Mouse (Mus musculus): ENCODE data around the gene Fetub. TPM values are rescaled to one million over a fixed set of nuclear protein-coding genes. Genes with fewer than 3 reads are reported as not detected.

Gene Fetub
- 0.13 TPM in 1 of 2 replicates, not detected in the other for polyA plus RNA-seq (2015; fragmentation: Nextera tagmentation; extraction: Ambion mirVana)

GRCm38 (mm10) chr16:22918034-22918433 is at the start of gene Fetub:
TSS of gene Fetub (plus strand) at chr16:22918334.
- no peak within 1 kb of the TSS for H3K9ac ChIP-seq
- 84% methylated on average over 5 of the region's 5 CpGs for whole genome bisulfite sequencing
- no peaks in the 10 kb centered on the region for H3K36me3 ChIP-seq
- no peak within 1 kb of the TSS for H3K4me3 ChIP-seq (replicated peaks)
- peaks cover 2% of the 10 kb centered on the region; the same call in 1 of the 2 replicates for H3K4me1 ChIP-seq (replicated peaks)
- H3K9me3 ChIP-seq, result no peaks in the 10 kb centered on the region
- no peak within 1 kb of the TSS for H3K4me2 ChIP-seq (replicated peaks)
- ATAC-seq, result no peak
- H3K27me3 ChIP-seq (replicated peaks), result no peaks in the 10 kb centered on the region
- H3K27ac ChIP-seq, result no peak within 1 kb of the TSS

- Histone ChIP-seq H3K36me3 (peaks cover 33% of the 10 kb centered on the region), H3K4me3 (replicated peaks) (no peak overlapping the region), H3K27me3 (replicated peaks) (no peaks in the 10 kb centered on the region), H3K4me2 (replicated peaks) (no peak overlapping the region), H3K9ac (no peak overlapping the region), H3K4me1 (replicated peaks) (no peaks in the 10 kb centered on the region), H3K9me3 (no peaks in the 10 kb centered on the region), H3K27ac (no peak overlapping the region)
- no peak for ATAC-seq
- WGBS, result 91% methylated on average over 8 of the region's 8 CpGs
Measured at GRCm38 (mm10) chr16:22872397-22872796, 45.7 kb upstream of the Fetub start.

- Histone ChIP-seq H3K4me3 (replicated peaks) (no peak overlapping the region), H3K27ac (no peak overlapping the region), H3K27me3 (replicated peaks) (no peaks in the 10 kb centered on the region), H3K4me2 (replicated peaks) (no peak overlapping the region), H3K9me3 (no peaks in the 10 kb centered on the region), H3K9ac (no peak overlapping the region), H3K36me3 (peaks cover 31% of the 10 kb centered on the region), H3K4me1 (replicated peaks) (no peaks in the 10 kb centered on the region)
- ATAC-seq, result no peak
- WGBS, result 82% methylated on average over 4 of the region's 4 CpGs
Measured at GRCm38 (mm10) chr16:22873369-22873768, 44.8 kb upstream of the Fetub start.

GRCm38 (mm10) chr16:22876218-22877043 is 41.7 kb upstream of the Fetub start:
- WGBS, result 30% methylated on average over 9 of the region's 9 CpGs
- Histone ChIP-seq H3K9ac (no peak overlapping the region), H3K27ac (no peak overlapping the region), H3K4me2 (replicated peaks) (no peak overlapping the region), H3K4me3 (replicated peaks) (no peak overlapping the region), H3K27me3 (replicated peaks) (no peaks in the 10 kb centered on the region), H3K36me3 (peaks cover 4% of the 10 kb centered on the region; the same call in 1 of the 2 replicates), H3K4me1 (replicated peaks) (no peaks in the 10 kb centered on the region), H3K9me3 (no peaks in the 10 kb centered on the region)
- no peak for ATAC-seq

- no peak overlapping the region for H3K27ac ChIP-seq
- WGBS, result 76% methylated on average over 11 of the region's 11 CpGs
Measured at GRCm38 (mm10) chr16:22877660-22878390, 40.3 kb upstream of the Fetub start.

GRCm38 (mm10) chr16:22878716-22879115 is 39.4 kb upstream of the Fetub start:
- H3K9ac ChIP-seq, result no peak overlapping the region
- H3K36me3 ChIP-seq, result no peaks in the 10 kb centered on the region
- 81% methylated on average over 7 of the region's 7 CpGs for WGBS
- no peaks in the 10 kb centered on the region for H3K27me3 ChIP-seq (replicated peaks)
- no peak for ATAC-seq
- no peaks in the 10 kb centered on the region for H3K4me1 ChIP-seq (replicated peaks)
- no peak overlapping the region for H3K4me2 ChIP-seq (replicated peaks)
- no peak overlapping the region for H3K27ac ChIP-seq
- H3K4me3 ChIP-seq (replicated peaks), result no peak overlapping the region
- no peaks in the 10 kb centered on the region for H3K9me3 ChIP-seq

More at GRCm38 (mm10) chr16:22877660-22878390, 40.3 kb upstream of the Fetub start:
- Histone ChIP-seq H3K4me1 (replicated peaks) (no peaks in the 10 kb centered on the region), H3K36me3 (no peaks in the 10 kb centered on the region), H3K9me3 (no peaks in the 10 kb centered on the region), H3K4me2 (replicated peaks) (no peak overlapping the region), H3K27me3 (replicated peaks) (no peaks in the 10 kb centered on the region), H3K4me3 (replicated peaks) (no peak overlapping the region), H3K9ac (no peak overlapping the region)
- ATAC-seq, result no peak

GRCm38 (mm10) chr16:22879945-22880595 is 38.1 kb upstream of the Fetub start:
- Histone ChIP-seq H3K4me2 (replicated peaks) (no peak overlapping the region), H3K36me3 (no peaks in the 10 kb centered on the region), H3K27ac (no peak overlapping the region), H3K9me3 (no peaks in the 10 kb centered on the region), H3K4me1 (replicated peaks) (no peaks in the 10 kb centered on the region), H3K9ac (no peak overlapping the region), H3K4me3 (replicated peaks) (no peak overlapping the region), H3K27me3 (replicated peaks) (no peaks in the 10 kb centered on the region)
- ATAC-seq, result no peak
- WGBS, result 57% methylated on average over 7 of the region's 7 CpGs

GRCm38 (mm10) chr16:22880900-22881299 is 37.2 kb upstream of the Fetub start:
- Histone ChIP-seq H3K4me1 (replicated peaks) (no peaks in the 10 kb centered on the region), H3K36me3 (no peaks in the 10 kb centered on the region), H3K27me3 (replicated peaks) (no peaks in the 10 kb centered on the region), H3K4me3 (replicated peaks) (no peak overlapping the region), H3K9ac (no peak overlapping the region), H3K4me2 (replicated peaks) (no peak overlapping the region), H3K27ac (no peak overlapping the region), H3K9me3 (no peaks in the 10 kb centered on the region)
- 29% methylated on average over 6 of the region's 6 CpGs for WGBS
- ATAC-seq, result no peak

- Histone ChIP-seq H3K36me3 (no peaks in the 10 kb centered on the region), H3K27ac (no peak overlapping the region), H3K4me2 (replicated peaks) (no peak overlapping the region), H3K9me3 (no peaks in the 10 kb centered on the region), H3K9ac (no peak overlapping the region), H3K4me3 (replicated peaks) (no peak overlapping the region), H3K27me3 (replicated peaks) (no peaks in the 10 kb centered on the region), H3K4me1 (replicated peaks) (no peaks in the 10 kb centered on the region)
- 64% methylated on average over 4 of the region's 4 CpGs for WGBS
- no peak for ATAC-seq
Measured at GRCm38 (mm10) chr16:22881487-22881886, 36.6 kb upstream of the Fetub start.

GRCm38 (mm10) chr16:22883441-22883840 is 34.7 kb upstream of the Fetub start:
- Histone ChIP-seq H3K27ac (no peak overlapping the region), H3K36me3 (no peaks in the 10 kb centered on the region), H3K4me1 (replicated peaks) (no peaks in the 10 kb centered on the region), H3K4me2 (replicated peaks) (no peak overlapping the region), H3K4me3 (replicated peaks) (no peak overlapping the region), H3K9me3 (no peaks in the 10 kb centered on the region), H3K27me3 (replicated peaks) (no peaks in the 10 kb centered on the region), H3K9ac (no peak overlapping the region)
- 78% methylated on average over 5 of the region's 5 CpGs for WGBS
- ATAC-seq, result no peak

- Histone ChIP-seq H3K4me2 (replicated peaks) (no peak overlapping the region), H3K4me1 (replicated peaks) (no peaks in the 10 kb centered on the region), H3K9me3 (no peaks in the 10 kb centered on the region), H3K27me3 (replicated peaks) (no peaks in the 10 kb centered on the region), H3K4me3 (replicated peaks) (no peak overlapping the region), H3K27ac (no peak overlapping the region), H3K36me3 (no peaks in the 10 kb centered on the region), H3K9ac (no peak overlapping the region)
- 21% methylated on average over 4 of the region's 4 CpGs for WGBS
- ATAC-seq, result no peak
Measured at GRCm38 (mm10) chr16:22885356-22885755, 32.8 kb upstream of the Fetub start.

- no peaks in the 10 kb centered on the region for H3K9me3 ChIP-seq
- ATAC-seq, result no peak
- H3K36me3 ChIP-seq, result no peaks in the 10 kb centered on the region
- H3K27ac ChIP-seq, result no peak overlapping the region
- H3K27me3 ChIP-seq (replicated peaks), result no peaks in the 10 kb centered on the region
- no peak overlapping the region for H3K4me2 ChIP-seq (replicated peaks)
- no peaks in the 10 kb centered on the region for H3K4me1 ChIP-seq (replicated peaks)
- H3K9ac ChIP-seq, result no peak overlapping the region
- H3K4me3 ChIP-seq (replicated peaks), result no peak overlapping the region
- WGBS, result 66% methylated on average over 3 of the region's 3 CpGs
Measured at GRCm38 (mm10) chr16:22886726-22887125, 31.4 kb upstream of the Fetub start.
